Comparison of ENCODE assay signal across 9 mouse cellular contexts in genomic region chr8:10402606-10403005, GRCm38 (mm10).
DNase-seq lines count a peak whose midpoint lies in the region; ATAC-seq lines count a peak whose summit lies in the region.
"Had no signal": no experiment of that assay in that cellular context is flagged by ENCODE, and none has a peak within 500 bp of the region (broad histone marks: within the 10 kb centered on the region; RNA-seq: fewer than 3 reads in every experiment).

No protein-coding gene starts in this region.

- no peak overlapping the region for H3K4me2 ChIP-seq in hindbrain, embryonic 12.5 days (replicated peaks)
- no peak overlapping the region for H3K4me2 ChIP-seq in hindbrain, embryonic 16.5 days (ENCODE audit: low read length)
- H3K4me2 ChIP-seq in forebrain, embryonic 16.5 days (ENCODE audit: low read length), result no peak overlapping the region
- H3K4me2 ChIP-seq: limb, embryonic 15.5 days had no signal

- no peaks in the 10 kb centered on the region for H3K27me3 ChIP-seq in hindbrain, embryonic 12.5 days
- H3K27me3 ChIP-seq in hindbrain, embryonic 16.5 days (replicated peaks; ENCODE audit: control insufficient read depth, insufficient read depth, low read length), result no peaks in the 10 kb centered on the region
- no peaks in the 10 kb centered on the region for H3K27me3 ChIP-seq in forebrain, embryonic 16.5 days (replicated peaks; ENCODE audit: control insufficient read depth, insufficient read depth, low read length)

- H3K36me3 ChIP-seq in hindbrain, embryonic 12.5 days, result 0 out of 2 replicates have a peak, but pooled peaks cover 5% of the 10 kb centered on the region
- H3K36me3 ChIP-seq in hindbrain, embryonic 16.5 days (ENCODE audit: control insufficient read depth, insufficient read depth, low read length), result peaks cover 9% of the 10 kb centered on the region; the same call in 1 of the 2 replicates
- no peaks in the 10 kb centered on the region for H3K36me3 ChIP-seq in forebrain, embryonic 16.5 days (ENCODE audit: control insufficient read depth, insufficient read depth)
- H3K36me3 ChIP-seq: limb, embryonic 15.5 days had no signal

- no peak overlapping the region for H3K4me3 ChIP-seq in hindbrain, embryonic 12.5 days
- no peak overlapping the region for H3K4me3 ChIP-seq in hindbrain, embryonic 16.5 days (ENCODE audit: low read length)
- H3K4me3 ChIP-seq in forebrain, embryonic 16.5 days (replicated peaks; ENCODE audit: low read length), result no peak overlapping the region
- H3K4me3 ChIP-seq: limb, embryonic 15.5 days had no signal

- no peaks in the 10 kb centered on the region for H3K9me3 ChIP-seq in hindbrain, embryonic 12.5 days (replicated peaks)
- H3K9me3 ChIP-seq in hindbrain, embryonic 16.5 days (ENCODE audit: control insufficient read depth, low read length), result no peaks in the 10 kb centered on the region
- H3K9me3 ChIP-seq in forebrain, embryonic 16.5 days (ENCODE audit: control insufficient read depth, low read length), result no peaks in the 10 kb centered on the region
- H3K9me3 ChIP-seq: limb, embryonic 15.5 days had no signal

- intact Hi-C loops in left cerebral cortex, postnatal 25 days (cut with DNase I), result loop anchor here (1.0 to 10.0 kb wide), 4 partner anchors 170 to 425 kb away; partner anchors contain the start of genes Abhd13 and Lig4

- H3K4me1 ChIP-seq in hindbrain, embryonic 12.5 days, result no peaks in the 10 kb centered on the region
- H3K4me1 ChIP-seq in hindbrain, embryonic 16.5 days (ENCODE audit: control insufficient read depth, insufficient read depth, low read depth, low read length), result no peaks in the 10 kb centered on the region
- peaks cover 4% of the 10 kb centered on the region; the same call in 1 of the 2 replicates for H3K4me1 ChIP-seq in forebrain, embryonic 16.5 days (replicated peaks; ENCODE audit: control insufficient read depth, insufficient read depth, low read length)
- H3K4me1 ChIP-seq: limb, embryonic 15.5 days had no signal

- peak; percentile 36 to 44 for DNase-seq in B cell, adult 2 months
- DNase-seq in WW6 (ENCODE audit: low read depth, low spot score), result peak; percentile 18
- DNase-seq in left cerebral cortex, postnatal 25 days (ENCODE audit: low spot score in 2 of 2), result peak; percentile 56 to 76
- DNase-seq in retina, adult 2 months (ENCODE audit: low read depth, low spot score), result peak; percentile 36

- ATAC-seq in hindbrain, embryonic 12.5 days (ENCODE audit: low FRiP score), result peak; percentile 47; the same call in 1 of the 2 replicates
- no peak; the same call in 1 of the 2 replicates for ATAC-seq in hindbrain, embryonic 16.5 days
- ATAC-seq in forebrain, embryonic 16.5 days, result peak; percentile 18
- ATAC-seq in inflammation-experienced regulatory T-cells, adult 6 months, result no peak

- no peak overlapping the region for H3K9ac ChIP-seq in hindbrain, embryonic 12.5 days
- no peak overlapping the region for H3K9ac ChIP-seq in hindbrain, embryonic 16.5 days (ENCODE audit: low read depth, low read length)
- H3K9ac ChIP-seq in forebrain, embryonic 16.5 days (replicated peaks; ENCODE audit: low read depth, low read length), result no peak overlapping the region
- H3K9ac ChIP-seq: limb, embryonic 15.5 days had no signal

- H3K27ac ChIP-seq in hindbrain, embryonic 12.5 days, result no peak overlapping the region
- no peak overlapping the region for H3K27ac ChIP-seq in hindbrain, embryonic 16.5 days (ENCODE audit: low read depth, low read length)
- H3K27ac ChIP-seq in forebrain, embryonic 16.5 days (ENCODE audit: low read length), result no peak overlapping the region
- H3K27ac ChIP-seq: limb, embryonic 15.5 days had no signal

- 16% methylated on average over 4 of the region's 4 CpGs for WGBS in hindbrain, embryonic 12.5 days
- WGBS in hindbrain, embryonic 16.5 days, result 10% methylated on average over 4 of the region's 4 CpGs
- WGBS in forebrain, embryonic 16.5 days, result 10% methylated on average over 4 of the region's 4 CpGs

Comparison
In these comparisons a context has a peak if more than half of its experiments do, and no peak if none do; other contexts are left out.
1. ATAC-seq: peak in hindbrain, embryonic 12.5 days (single experiment) and forebrain, embryonic 16.5 days (single experiment); none in hindbrain, embryonic 16.5 days (single experiment) and inflammation-experienced regulatory T-cells, adult 6 months (single experiment).
2. Peak in every context shown above with its lines, with median percentiles within 50 percentile points of each other: DNase-seq.